28 mouse cellular contexts compared by ENCODE assay signal in genomic region chr16:24011306-24011705, GRCm38 (mm10). TPM values are rescaled to one million over a fixed set of nuclear protein-coding genes. Genes with fewer than 3 reads are reported as not detected.
A peak's percentile ranks its signal among the peaks of the same experiment; 100 is the strongest.
DNase-seq lines count a peak whose midpoint lies in the region; ATAC-seq and TF ChIP-seq lines count a peak whose summit lies in the region.
"Had no signal": no experiment of that assay in that cellular context is flagged by ENCODE, and none has a peak within 500 bp of the region (broad histone marks: within the 10 kb centered on the region; RNA-seq: fewer than 3 reads in every experiment).

No protein-coding gene starts in this region.

- ATAC-seq in liver, embryonic 12.5 days = no peak
- ATAC-seq: forebrain, embryonic 13.5 days; forebrain, postnatal 0 days had no signal

- TF ChIP-seq POLR2A in liver, adult 2 months (IDR thresholded peaks at IDR 0.05; ENCODE audit: extremely low read depth, insufficient read depth, low read length) = no peak

- H3K4me3 ChIP-seq in liver, adult 2 months (ENCODE audit: insufficient read depth, low read depth, low read length) = no peak overlapping the region
- H3K4me3 ChIP-seq in liver, embryonic 12.5 days = no peak overlapping the region
- H3K4me3 ChIP-seq: embryonic facial prominence, embryonic 10.5 days; forebrain, embryonic 13.5 days; heart, embryonic 12.5 days had no signal

- H3K9ac ChIP-seq in liver, adult 2 months (ENCODE audit: low read depth, low read length) = no peak overlapping the region
- H3K9ac ChIP-seq in liver, embryonic 12.5 days = no peak overlapping the region
- H3K9ac ChIP-seq: forebrain, embryonic 13.5 days; forebrain, postnatal 0 days; heart, embryonic 12.5 days had no signal

- H3K4me2 ChIP-seq in liver, embryonic 12.5 days = no peak overlapping the region
- H3K4me2 ChIP-seq: forebrain, embryonic 13.5 days; heart, embryonic 12.5 days had no signal

- H3K79me2 ChIP-seq in liver, adult 2 months (ENCODE audit: control insufficient read depth, insufficient read depth, low read length) = no peaks in the 10 kb centered on the region

- H3K9me3 ChIP-seq in liver, embryonic 12.5 days (replicated peaks) = no peaks in the 10 kb centered on the region
- H3K9me3 ChIP-seq: embryonic facial prominence, embryonic 10.5 days; forebrain, embryonic 13.5 days; heart, embryonic 12.5 days had no signal

- peaks cover 6% of the 10 kb centered on the region; the same call in 1 of the 2 replicates for H3K4me1 ChIP-seq in liver, adult 2 months (ENCODE audit: control insufficient read depth, insufficient read depth, low read length)
- no peaks in the 10 kb centered on the region for H3K4me1 ChIP-seq in liver, embryonic 12.5 days
- H3K4me1 ChIP-seq: embryonic facial prominence, embryonic 10.5 days; forebrain, embryonic 13.5 days; heart, embryonic 12.5 days had no signal

- TF ChIP-seq CTCF in liver, adult 2 months (IDR thresholded peaks at IDR 0.05; ENCODE audit: low read depth, low read length) = no peak

- WGBS in liver, adult 2 months = 61% methylated on average over 3 of the region's 3 CpGs
- 62% methylated on average over 3 of the region's 3 CpGs for WGBS in liver, embryonic 12.5 days (ENCODE audit: insufficient replicate concordance)

- no peak overlapping the region for H3K27ac ChIP-seq in liver, adult 2 months (replicated peaks; ENCODE audit: insufficient read depth, low read depth, low read length)
- H3K27ac ChIP-seq in liver, embryonic 12.5 days = no peak overlapping the region
- H3K27ac ChIP-seq: embryonic facial prominence, embryonic 10.5 days; forebrain, embryonic 13.5 days had no signal

- DNase-seq in kidney, adult 11 months = peak; percentile 72
- no peak for DNase-seq in kidney, postnatal 4 days
- DNase-seq in liver, adult 2 months (ENCODE audit: extremely low read depth, low read depth, low spot score) = peak; percentile 68
- DNase-seq in kidney, postnatal 25 days = peak; percentile 47 to 76
- DNase-seq in gastrocnemius, adult 8-10 months (ENCODE audit: low spot score in 2 of 2) = no peak
- DNase-seq in left cerebral cortex, adult 11 months (ENCODE audit: low spot score) = no peak
- DNase-seq: adrenal gland, postnatal 10 days; cerebellum, adult 11 months; cerebellum, adult 8-10 months; cerebellum, postnatal 25 days; forebrain, postnatal 0 days; gastrocnemius, postnatal 25 days; heart, postnatal 36 days had no signal

- no peaks in the 10 kb centered on the region for H3K36me3 ChIP-seq in liver, adult 2 months (ENCODE audit: control insufficient read depth, insufficient read depth, low read length)
- H3K36me3 ChIP-seq in liver, embryonic 12.5 days = no peaks in the 10 kb centered on the region
- H3K36me3 ChIP-seq: embryonic facial prominence, embryonic 10.5 days; heart, embryonic 12.5 days had no signal

- no peaks in the 10 kb centered on the region for H3K27me3 ChIP-seq in liver, adult 2 months (ENCODE audit: control insufficient read depth, insufficient read depth, low read length)
- no peaks in the 10 kb centered on the region for H3K27me3 ChIP-seq in liver, embryonic 12.5 days (replicated peaks)
- H3K27me3 ChIP-seq: forebrain, embryonic 13.5 days; heart, embryonic 12.5 days had no signal

RNA-seq across cellular contexts. Expression of gene Bcl6, which starts 22.7 kb away (rescaled TPM):
- total RNA-seq in liver, adult 2 months (2014; rRNA removed) = 20.6 and 21.2 TPM in 2 replicates
- 4.5 and 5.9 TPM in 2 replicates for polyA plus RNA-seq in liver, adult 2 months (2012; rRNA removed)
- 0.12 and 0.19 TPM in 2 replicates for polyA plus RNA-seq in liver, embryonic 12.5 days (2016; fragmentation: Nextera tagmentation; extraction: Ambion mirVana)
- 10 to 100 TPM; 43.6 to 72.2 (median 55.8) TPM for total RNA-seq in gastrocnemius, adult 8-10 months (2022)
- total RNA-seq: MEL had no signal

RNA-seq across cellular contexts. Expression of gene Gm37419, which starts 23.0 kb away (rescaled TPM):
- total RNA-seq in liver, adult 2 months (2014; rRNA removed) = not detected in 2 replicates
- not detected in 2 replicates for polyA plus RNA-seq in liver, adult 2 months (2012; rRNA removed)
- not detected in 2 replicates for polyA plus RNA-seq in liver, embryonic 12.5 days (2016; fragmentation: Nextera tagmentation; extraction: Ambion mirVana)
- total RNA-seq in gastrocnemius, adult 8-10 months (2022) = not detected
- total RNA-seq: adrenal gland, postnatal 10 days; adrenal gland, postnatal 4 days; forebrain, postnatal 0 days; gastrocnemius, adult 18-20 months; gastrocnemius, postnatal 25 days; granulocyte monocyte progenitor cell, adult 5-6 weeks; heart, adult 8-10 months; heart, postnatal 36 days; MEL had no signal
- polyA plus RNA-seq: brain, embryonic 14.5 days; C2C12; cortical plate, adult 2 months; embryonic facial prominence, embryonic 10.5 days; embryonic facial prominence, embryonic 14.5 days; forebrain, embryonic 13.5 days; forebrain, postnatal 0 days; heart, embryonic 12.5 days; heart, embryonic 16.5 days; hindbrain, embryonic 11.5 days had no signal

Comparison
In these comparisons a context has a peak if more than half of its experiments do, and no peak if none do; other contexts are left out.
1. DNase-seq: peak in kidney, adult 11 months (single experiment), liver, adult 2 months (single experiment) and kidney, postnatal 25 days (2 of 2); none in kidney, postnatal 4 days (0 of 2), gastrocnemius, adult 8-10 months (0 of 2) and left cerebral cortex, adult 11 months (single experiment).